Mouse (Mus musculus) liver, adult 2 months (tissue): ENCODE results near the gene Rarres2. TPM values are rescaled to one million over a fixed set of nuclear protein-coding genes. Genes with fewer than 3 reads are reported as not detected.

ENCODE experiments used
- DNase-seq: peaks from one replicate; pipeline ENCODE4 v3.0.0-alpha.2; 2011; ENCODE audit warnings: low read depth, low spot score; ENCODE audit errors: extremely low read depth
- H3K27ac ChIP-seq: fragments of 200-500 bp; replicated peaks from 2 replicates; pipeline ENCODE4 v1.5.1; 2012; ENCODE audit warnings: low read depth, mild to moderate bottlenecking, control low read depth, inconsistent platforms, low read length; ENCODE audit not compliant: insufficient read depth
- H3K27me3 ChIP-seq: fragments of 200-500 bp; 2 replicates; pipeline ENCODE4 v1.6.1; 2012; ENCODE audit warnings: mild to moderate bottlenecking, moderate library complexity, low read length, inconsistent platforms; ENCODE audit not compliant: control insufficient read depth, insufficient read depth
- H3K36me3 ChIP-seq: fragments of 200-500 bp; 2 replicates; pipeline ENCODE4 v1.6.1; 2012; ENCODE audit warnings: low read length, inconsistent platforms; ENCODE audit not compliant: control insufficient read depth, insufficient read depth
- H3K4me1 ChIP-seq: fragments of 200-500 bp; 2 replicates; pipeline ENCODE4 v1.6.1; 2011; ENCODE audit warnings: low read length; ENCODE audit not compliant: control insufficient read depth, insufficient read depth
- H3K4me3 ChIP-seq: fragments of 200-500 bp; 2 replicates; pipeline ENCODE4 v1.5.1; 2011; ENCODE audit warnings: low read depth, mild to moderate bottlenecking, control low read depth, low read length, moderate library complexity; ENCODE audit not compliant: insufficient read depth
- H3K79me2 ChIP-seq: fragments of 200-500 bp; 2 replicates; pipeline ENCODE4 v1.6.1; 2012; ENCODE audit warnings: inconsistent platforms, mild to moderate bottlenecking, low read length, moderate library complexity; ENCODE audit not compliant: control insufficient read depth, insufficient read depth
- H3K9ac ChIP-seq: fragments of 200-500 bp; 2 replicates; pipeline ENCODE4 v1.6.1; 2012; ENCODE audit warnings: low read depth, mild to moderate bottlenecking, control low read depth, inconsistent platforms, low read length
- CTCF ChIP-seq: fragments of 200-500 bp; IDR thresholded peaks from 2 replicates; pipeline ENCODE4 v1.5.1; 2011; ENCODE audit warnings: low read depth, low read length, control low read depth
- POLR2A ChIP-seq: fragments of 200-500 bp; IDR thresholded peaks from 2 replicates; pipeline ENCODE4 v1.6.1; 2011; ENCODE audit warnings: low read length, control low read depth; ENCODE audit not compliant: insufficient read depth; ENCODE audit errors: extremely low read depth
- WGBS: fragments of 180-500 bp; shearing (Covaris S2); methylation state at CpG from one replicate; pipeline ENCODE4 v1.1.7; 2018; 5-methylcytosine and 5-hydroxymethylcytosine counted together
- polyA plus RNA-seq: library from polyadenylated mRNA; depleted of rRNA; stranded (reverse); fragments of >200 nt; gene quantifications from 2 replicates; pipeline ENCODE4 v1.2.3, GENCODE M21; 2012
- total RNA-seq: library from RNA; depleted of rRNA; stranded (reverse); fragments of >200 nt; gene quantifications from 2 replicates; pipeline ENCODE4 v1.2.3, GENCODE M21; 2014

Rarres2 gene
- total and polyA plus RNA-seq, 2 experiments = 1,160 to 1,282 TPM

DNA sequence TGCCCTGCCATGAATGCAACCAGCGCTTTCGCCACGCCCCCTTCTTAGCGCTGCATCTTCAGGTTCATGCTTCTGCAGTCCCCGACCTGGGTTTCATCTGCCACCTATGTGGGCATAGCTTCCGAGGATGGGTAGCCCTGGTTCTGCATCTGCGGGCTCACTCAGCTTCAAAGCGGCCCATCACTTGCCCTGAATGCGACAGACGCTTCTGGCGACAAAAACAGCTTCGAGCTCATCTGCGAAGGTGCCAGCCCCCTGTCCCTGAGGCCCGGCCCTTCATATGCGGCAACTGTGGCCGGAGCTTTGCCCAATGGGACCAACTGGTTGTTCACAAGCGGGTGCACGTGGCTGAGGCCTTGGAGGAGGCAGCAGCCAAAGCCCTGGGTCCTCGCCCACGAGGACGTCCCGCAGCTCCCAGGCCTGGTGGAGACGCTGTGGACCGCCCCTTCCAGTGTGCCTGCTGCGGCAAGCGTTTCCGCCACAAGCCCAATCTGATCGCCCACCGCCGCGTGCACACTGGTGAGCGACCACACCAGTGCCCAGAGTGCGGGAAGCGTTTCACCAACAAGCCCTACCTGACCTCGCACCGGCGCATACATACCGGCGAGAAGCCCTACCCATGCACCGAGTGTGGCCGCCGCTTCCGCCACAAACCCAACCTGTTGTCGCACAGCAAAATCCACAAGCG is 24.1 kb upstream of the Rarres2 start:
- Histone ChIP-seq H3K4me3 (no peak overlapping the region), H3K27me3 (no peaks in the 10 kb centered on the region), H3K9ac (no peak overlapping the region), H3K27ac (no peak overlapping the region), H3K4me1 (peaks cover 47% of the 10 kb centered on the region), H3K79me2 (peaks cover 36% of the 10 kb centered on the region), H3K36me3 (peaks cover 28% of the 10 kb centered on the region)
- 97% methylated on average over 45 of the region's 45 CpGs for WGBS
- TF ChIP-seq POLR2A (no peak), CTCF (no peak)
- no peak for DNase-seq

DNA sequence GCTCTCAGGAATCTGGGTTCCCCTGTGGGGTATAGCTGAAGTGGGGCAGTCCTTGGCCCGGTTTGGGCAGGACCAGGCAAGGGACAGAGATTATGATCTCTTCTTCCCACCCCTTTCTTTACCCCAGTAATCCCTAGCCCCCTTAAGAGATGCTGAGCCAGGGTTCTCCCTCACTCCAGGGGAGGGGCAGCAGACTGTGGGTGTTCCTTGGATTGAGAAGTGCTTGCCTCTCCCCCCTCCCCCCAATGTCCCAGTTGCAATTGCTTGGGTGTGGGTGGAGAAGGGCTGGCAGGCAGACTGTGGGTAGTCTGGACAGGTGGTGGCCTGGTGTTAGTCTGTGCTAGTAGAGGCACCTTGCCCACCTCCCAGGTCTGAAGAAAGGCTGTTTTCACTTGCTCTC is 22.7 kb upstream of the Rarres2 start:
- peaks cover 44% of the 10 kb centered on the region for H3K4me1 ChIP-seq
- peak overlapping the region; percentile 99 for H3K27ac ChIP-seq
- H3K4me3 ChIP-seq = peak overlapping the region; percentile 96
- H3K36me3 ChIP-seq = peaks cover 28% of the 10 kb centered on the region
- no peaks in the 10 kb centered on the region for H3K27me3 ChIP-seq
- peak; percentile 68 for DNase-seq
- H3K9ac ChIP-seq = peak overlapping the region; percentile 99
- peaks cover 36% of the 10 kb centered on the region for H3K79me2 ChIP-seq
- TF ChIP-seq CTCF (no peak), POLR2A (no peak)
- WGBS = 25% methylated on average over 1 of the region's 1 CpGs

GRCm38 (mm10) chr6:48594043-48594738 is 21.6 kb upstream of the Rarres2 start:
- peaks cover 36% of the 10 kb centered on the region for H3K79me2 ChIP-seq
- no peak for TF ChIP-seq CTCF
- TF ChIP-seq POLR2A = peak; percentile 32; the same call in 1 of the 2 replicates
- H3K27ac ChIP-seq = peak overlapping the region; percentile 99
- H3K36me3 ChIP-seq = peaks cover 23% of the 10 kb centered on the region
- peak; percentile 95 for DNase-seq
- peak overlapping the region; percentile 99 for H3K9ac ChIP-seq
- peaks cover 34% of the 10 kb centered on the region for H3K4me1 ChIP-seq
- under 1% methylated on average over 39 of the region's 41 CpGs for WGBS
- H3K4me3 ChIP-seq = peak overlapping the region; percentile 96
- no peaks in the 10 kb centered on the region for H3K27me3 ChIP-seq

GRCm38 (mm10) chr6:48593158-48594042 is 20.8 kb upstream of the Rarres2 start, which contains the start of the genes Repin1 and Gm44965:
Gene Repin1, plus strand, starts transcription at chr6:48593883.
Gene Gm44965, plus strand, starts transcription at chr6:48593941.
- H3K27me3 ChIP-seq = no peaks in the 10 kb centered on the region
- 3% methylated on average over 45 of the region's 45 CpGs for WGBS
- TF ChIP-seq POLR2A = peak; percentile 84
- peak; percentile 68 for TF ChIP-seq CTCF
- peaks cover 36% of the 10 kb centered on the region for H3K79me2 ChIP-seq
- peak; percentile 89 for DNase-seq
- peak within 1 kb of the TSS; percentile 96 for H3K4me3 ChIP-seq
- peak within 1 kb of the TSS; percentile 99 for H3K27ac ChIP-seq
- peaks cover 29% of the 10 kb centered on the region for H3K4me1 ChIP-seq
- H3K9ac ChIP-seq = peak within 1 kb of the TSS; percentile 99
- peaks cover 23% of the 10 kb centered on the region for H3K36me3 ChIP-seq

GRCm38 (mm10) chr6:48591871-48592270 is 19.3 kb upstream of the Rarres2 start:
- Histone ChIP-seq H3K4me1 (peaks cover 19% of the 10 kb centered on the region), H3K36me3 (peaks cover 9% of the 10 kb centered on the region), H3K27ac (peak overlapping the region; percentile 90), H3K9ac (peak overlapping the region; percentile 4; the same call in 1 of the 2 replicates), H3K79me2 (peaks cover 26% of the 10 kb centered on the region), H3K27me3 (no peaks in the 10 kb centered on the region), H3K4me3 (no peak overlapping the region)
- DNase-seq = peak; percentile 93
- WGBS = 32% methylated on average over 6 of the region's 6 CpGs
- no peak for TF ChIP-seq POLR2A
- TF ChIP-seq CTCF = no peak
